Mouse (Mus musculus) stomach, embryonic 14.5 days (tissue): ENCODE results near the gene Clspn. TPM values are rescaled to one million over a fixed set of nuclear protein-coding genes. Genes with fewer than 3 reads are reported as not detected.

ENCODE experiments used
- ATAC-seq: fragments of 200-750 bp; cut with Nextera tagmentation; 2 replicates; pipeline ENCODE4 v1.8.0; 2017; ENCODE audit warnings: low read depth, moderate TSS enrichment; ENCODE audit not compliant: insufficient number of reproducible peaks, insufficient read depth, low FRiP score
- H3K27ac ChIP-seq: fragments of 300-500 bp; sonication (generic); 2 replicates; pipeline ENCODE4 v1.5.1; 2014; ENCODE audit warnings: mild to moderate bottlenecking, low read length, moderate library complexity, mixed read lengths
- H3K27me3 ChIP-seq: fragments of 300-500 bp; sonication (generic); 2 replicates; pipeline ENCODE4 v1.6.1; 2014; ENCODE audit warnings: low read length, control low read depth, mixed read lengths; ENCODE audit not compliant: control insufficient read depth, insufficient read depth
- H3K36me3 ChIP-seq: fragments of 300-500 bp; sonication (generic); 2 replicates; pipeline ENCODE4 v1.6.1; 2014; ENCODE audit warnings: mild to moderate bottlenecking, control low read depth, low read length, moderate library complexity, mixed read lengths; ENCODE audit not compliant: control insufficient read depth, insufficient read depth
- H3K4me1 ChIP-seq: fragments of 300-500 bp; sonication (generic); 2 replicates; pipeline ENCODE4 v1.6.1; 2014; ENCODE audit warnings: low read length, control low read depth, mixed read lengths; ENCODE audit not compliant: control insufficient read depth, insufficient read depth
- H3K4me2 ChIP-seq: fragments of 300-500 bp; sonication (generic); replicated peaks from 2 replicates; pipeline ENCODE4 v1.6.1; 2014; ENCODE audit warnings: low read depth, low read length, control low read depth
- H3K4me3 ChIP-seq: fragments of 300-500 bp; sonication (generic); 2 replicates; pipeline ENCODE4 v1.5.1; 2014; ENCODE audit warnings: low read depth, low read length, control low read depth
- H3K9ac ChIP-seq: fragments of 300-500 bp; sonication (generic); replicated peaks from 2 replicates; pipeline ENCODE4 v1.6.1; 2014; ENCODE audit warnings: low read depth, mild to moderate bottlenecking, control low read depth, low read length, moderate library complexity, mixed read lengths
- H3K9me3 ChIP-seq: fragments of 300-500 bp; sonication (generic); 2 replicates; pipeline ENCODE4 v1.6.1; 2016; ENCODE audit warnings: low read depth, low read length, control low read depth; ENCODE audit not compliant: control insufficient read depth
- WGBS: fragments of 180-500 bp; shearing (Covaris S2); extraction: QIAGEN DNeasy Blood & Tissue Kit; methylation state at CpG from one replicate; pipeline ENCODE4 v1.1.7; 2014; 5-methylcytosine and 5-hydroxymethylcytosine counted together
- microRNA-seq: library from miRNA; unstranded; fragments of <30 nt; microRNA quantifications from one replicate; pipeline ENCODE4, GENCODE M21; 2016
- polyA plus RNA-seq: library from polyadenylated mRNA; unstranded; fragments of >200 nt; fragmentation: Nextera tagmentation; extraction: Ambion mirVana; gene quantifications from 2 replicates; pipeline ENCODE4 v1.2.1, GENCODE M21; 2014

The Clspn gene
- polyA plus RNA-seq, 1 experiment from 2014 or later = 49.4 TPM

- no peaks in the 10 kb centered on the region for H3K4me1 ChIP-seq
- H3K36me3 ChIP-seq = no peaks in the 10 kb centered on the region
- no peak overlapping the region for H3K4me3 ChIP-seq
- WGBS = 70% methylated on average over 3 of the region's 3 CpGs
- no peaks in the 10 kb centered on the region for H3K27me3 ChIP-seq
- ATAC-seq = no peak
- no peak overlapping the region for H3K4me2 ChIP-seq
- H3K27ac ChIP-seq = no peak overlapping the region
- no peak overlapping the region for H3K9ac ChIP-seq
- no peaks in the 10 kb centered on the region for H3K9me3 ChIP-seq
Measured at GRCm38 (mm10) chr4:126632668-126633067, 75.9 kb downstream of the Clspn start.

- ATAC-seq = no peak
- Histone ChIP-seq H3K27me3 (no peaks in the 10 kb centered on the region), H3K9me3 (no peaks in the 10 kb centered on the region), H3K36me3 (no peaks in the 10 kb centered on the region), H3K27ac (no peak overlapping the region), H3K9ac (no peak overlapping the region), H3K4me3 (no peak overlapping the region), H3K4me1 (no peaks in the 10 kb centered on the region), H3K4me2 (no peak overlapping the region)
- WGBS = 19% methylated on average over 11 of the region's 11 CpGs
Measured at GRCm38 (mm10) chr4:126636330-126636729, 79.6 kb downstream of the Clspn start.

DNA sequence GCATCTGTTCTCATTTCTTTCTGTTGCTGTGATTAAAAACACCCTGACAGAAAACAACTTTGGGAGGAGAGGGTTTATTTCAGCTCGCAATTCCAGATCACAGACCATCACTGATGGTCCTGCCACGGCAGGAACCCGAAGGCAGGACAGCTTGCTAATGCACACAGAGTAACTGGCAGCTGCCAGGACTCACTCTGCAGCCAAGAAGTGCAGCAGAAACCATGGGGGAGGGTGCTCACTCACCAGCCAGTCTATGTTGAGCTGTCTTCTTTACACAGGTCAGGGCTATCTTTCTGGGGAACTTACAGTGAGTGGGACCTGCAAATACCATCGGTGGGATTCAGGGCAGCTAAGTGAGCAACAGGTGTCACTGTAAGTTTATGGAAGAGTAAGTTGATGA lies 80.7 kb downstream of the Clspn start:
- no peak overlapping the region for H3K9ac ChIP-seq
- ATAC-seq = no peak
- H3K4me2 ChIP-seq = no peak overlapping the region
- no peak overlapping the region for H3K27ac ChIP-seq
- H3K36me3 ChIP-seq = no peaks in the 10 kb centered on the region
- no peaks in the 10 kb centered on the region for H3K9me3 ChIP-seq
- H3K4me3 ChIP-seq = no peak overlapping the region
- no peaks in the 10 kb centered on the region for H3K27me3 ChIP-seq
- H3K4me1 ChIP-seq = no peaks in the 10 kb centered on the region
- WGBS = 67% methylated on average over 4 of the region's 4 CpGs

DNA sequence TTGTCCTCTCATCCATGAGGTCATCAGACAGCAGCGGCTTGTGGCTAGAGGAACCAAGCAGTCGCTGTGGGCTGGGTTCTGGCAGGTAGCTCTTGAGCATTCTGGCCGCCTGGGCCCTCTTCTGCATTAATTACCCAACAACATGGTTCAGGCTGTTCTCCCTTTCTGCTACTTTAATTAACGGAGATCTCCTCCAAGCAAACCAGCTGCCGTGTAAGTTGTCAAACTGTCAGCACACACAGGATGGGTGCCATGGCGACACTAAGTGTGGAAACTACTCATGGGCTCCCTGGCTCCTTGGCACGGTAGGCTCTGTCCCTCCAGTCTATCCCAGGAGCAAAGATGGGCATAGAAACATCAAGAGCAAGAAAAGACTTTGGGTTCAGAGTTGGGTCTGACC lies 82.6 kb downstream of the Clspn start:
- Histone ChIP-seq H3K4me1 (no peaks in the 10 kb centered on the region), H3K27ac (no peak overlapping the region), H3K9ac (no peak overlapping the region), H3K9me3 (no peaks in the 10 kb centered on the region), H3K4me3 (no peak overlapping the region), H3K36me3 (no peaks in the 10 kb centered on the region), H3K4me2 (no peak overlapping the region), H3K27me3 (no peaks in the 10 kb centered on the region)
- WGBS = 63% methylated on average over 7 of the region's 7 CpGs
- ATAC-seq = no peak

DNA sequence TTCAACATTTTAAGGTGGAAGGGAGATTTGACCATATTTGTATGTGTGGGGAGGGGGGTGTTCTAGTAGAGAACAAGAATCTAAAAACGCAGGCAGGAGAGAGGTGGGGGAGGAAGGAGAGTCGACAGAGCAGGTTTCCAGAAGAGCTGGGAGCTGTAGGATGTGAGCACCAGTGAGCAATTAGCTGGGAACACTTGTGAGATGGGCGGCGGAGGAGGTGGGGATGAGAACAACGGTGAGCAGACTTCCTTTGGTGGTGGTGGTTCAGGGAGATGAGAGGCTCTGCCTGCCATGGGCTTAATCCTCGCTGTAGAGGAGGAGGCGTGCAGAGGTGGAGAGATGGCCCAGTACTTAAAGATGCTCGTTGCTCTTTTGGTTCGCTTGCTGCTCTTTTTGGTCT lies 85.2 kb downstream of the Clspn start:
- Histone ChIP-seq H3K9ac (no peak overlapping the region), H3K36me3 (no peaks in the 10 kb centered on the region), H3K27me3 (no peaks in the 10 kb centered on the region), H3K4me2 (no peak overlapping the region), H3K4me1 (no peaks in the 10 kb centered on the region), H3K4me3 (no peak overlapping the region), H3K27ac (no peak overlapping the region), H3K9me3 (no peaks in the 10 kb centered on the region)
- WGBS = 39% methylated on average over 9 of the region's 9 CpGs
- ATAC-seq = no peak

Small RNAs within 50 kb of the gene (microRNA-seq; reads per million reads assigned to microRNA genes)
- not detected for gene Mir7119

Other genes with a start within 250 kb of the Clspn start
- gene Adprhl2, start 235.2 kb upstream of the Clspn start, polyA plus RNA-seq = 48.5 and 50.4 TPM in 2 replicates
- 9.4 and 11.9 TPM in 2 replicates for gene Tekt2, start 231.2 kb upstream of the Clspn start, polyA plus RNA-seq
- gene Ago3, start 127.4 kb upstream of the Clspn start, polyA plus RNA-seq = 17.4 and 18.7 TPM in 2 replicates
- gene Ago1, start 88.4 kb upstream of the Clspn start, polyA plus RNA-seq = 13.3 and 13.8 TPM in 2 replicates
- 2.4 and 3.3 TPM in 2 replicates for gene Ago4, start 23.5 kb upstream of the Clspn start, polyA plus RNA-seq
- 3.5 and 4.3 TPM in 2 replicates for gene 5730409E04Rik, start 52.9 kb downstream of the Clspn start, polyA plus RNA-seq
- gene Psmb2, start 120.7 kb downstream of the Clspn start, polyA plus RNA-seq = 461 and 487 TPM in 2 replicates
- gene Tfap2e, start 179.3 kb downstream of the Clspn start, polyA plus RNA-seq = not detected in 2 replicates
- 21.9 and 23.9 TPM in 2 replicates for gene Ncdn, start 196.5 kb downstream of the Clspn start, polyA plus RNA-seq
- gene AU040320, start 196.6 kb downstream of the Clspn start, polyA plus RNA-seq = 22.4 and 30.1 TPM in 2 replicates